Mouse (Mus musculus) hindbrain, postnatal 0 days (tissue): ENCODE results near the gene Xbp1. TPM values are rescaled to one million over a fixed set of nuclear protein-coding genes. Genes with fewer than 3 reads are reported as not detected.

Experiments
- ATAC-seq: fragments of 200-750 bp; cut with Nextera tagmentation; 2 replicates; pipeline ENCODE4 v1.8.0; 2017; ENCODE audit warnings: mild to moderate bottlenecking, moderate TSS enrichment, moderate library complexity
- DNase-seq: peaks from one replicate; pipeline ENCODE4 v3.0.0-alpha.2; 2015; ENCODE audit warnings: low spot score
- H3K27ac ChIP-seq: fragments of 300-500 bp; sonication (generic); 2 replicates; pipeline ENCODE4 v1.5.1; 2014; ENCODE audit warnings: mild to moderate bottlenecking
- H3K27me3 ChIP-seq: fragments of 300-500 bp; sonication (generic); 2 replicates; pipeline ENCODE4 v1.6.1; 2014; ENCODE audit warnings: low read length, mixed read lengths; ENCODE audit not compliant: insufficient read depth
- H3K36me3 ChIP-seq: fragments of 300-500 bp; sonication (generic); 2 replicates; pipeline ENCODE4 v1.6.1; 2014; ENCODE audit warnings: low read length, mixed read lengths; ENCODE audit not compliant: insufficient read depth
- H3K4me1 ChIP-seq: fragments of 300-500 bp; sonication (generic); 2 replicates; pipeline ENCODE4 v1.6.1; 2014; ENCODE audit warnings: antibody characterized with exemption, low read length, mixed read lengths; ENCODE audit not compliant: insufficient read depth
- H3K4me2 ChIP-seq: fragments of 300-500 bp; sonication (generic); 2 replicates; pipeline ENCODE4 v1.6.1; 2014; ENCODE audit warnings: low read depth, mild to moderate bottlenecking, low read length, moderate library complexity, mixed read lengths
- H3K4me3 ChIP-seq: fragments of 300-500 bp; sonication (generic); 2 replicates; pipeline ENCODE4 v1.5.1; 2014; ENCODE audit warnings: low read length
- H3K9ac ChIP-seq: fragments of 300-500 bp; sonication (generic); replicated peaks from 2 replicates; pipeline ENCODE4 v1.6.1; 2014; ENCODE audit warnings: mild to moderate bottlenecking, low read length, moderate library complexity, mixed read lengths
- H3K9me3 ChIP-seq: fragments of 300-500 bp; sonication (generic); 2 replicates; pipeline ENCODE4 v1.6.1; 2016; ENCODE audit warnings: low read length, mixed read lengths
- CTCF ChIP-seq: IDR thresholded peaks from 2 replicates; pipeline ENCODE4 v1.5.1; 2016; ENCODE audit warnings: antibody characterized with exemption, control low read depth, low read depth
- WGBS: fragments of 180-500 bp; shearing (Covaris S2); extraction: QIAGEN DNeasy Blood & Tissue Kit; methylation state at CpG from one replicate; pipeline ENCODE4 v1.1.7; 2014; 5-methylcytosine and 5-hydroxymethylcytosine counted together
- polyA plus RNA-seq: library from polyadenylated mRNA; unstranded; fragments of >200 nt; fragmentation: Nextera tagmentation; extraction: Ambion mirVana; gene quantifications from 2 replicates; pipeline ENCODE4 v1.2.1, GENCODE M21; 2015
- total RNA-seq: library from RNA; depleted of rRNA; stranded (reverse); fragments of >200 nt; gene quantifications from 2 replicates; pipeline ENCODE4 v1.2.3, GENCODE M21; 2014; rRNA removed

Xbp1 gene
- total and polyA plus RNA-seq, 2 experiments from 2014 or later: 88.9 to 102 TPM

DNA sequence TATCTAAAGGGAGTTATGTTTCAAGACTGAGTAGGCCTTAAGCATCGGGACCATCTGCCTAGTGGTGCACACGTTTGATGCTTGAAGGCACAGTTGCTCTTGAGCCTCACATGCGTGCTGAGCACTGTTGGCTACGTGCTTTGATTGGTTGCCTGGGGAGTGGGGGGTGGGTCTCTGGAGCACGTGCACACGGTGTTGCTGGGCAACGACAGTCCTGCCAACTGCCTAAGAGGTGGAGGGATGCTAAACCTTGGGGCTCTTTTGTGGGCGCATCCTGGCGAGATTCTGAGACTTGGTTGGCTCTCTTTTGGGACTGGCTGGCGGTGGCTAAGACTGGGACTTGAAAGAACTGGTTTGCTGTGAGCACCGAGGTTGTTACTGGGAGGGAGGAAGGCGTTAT lies 49.0 kb downstream of the Xbp1 start, which contains the start of gene Ankrd36:
Gene Ankrd36 (plus strand): TSS at position 211 of the 400 bp plus-strand sequence.
- no peaks in the 10 kb centered on the region for H3K9me3 ChIP-seq
- H3K27ac ChIP-seq: no peak within 1 kb of the TSS
- H3K9ac ChIP-seq: no peak within 1 kb of the TSS
- no peak for TF ChIP-seq CTCF
- no peaks in the 10 kb centered on the region for H3K4me1 ChIP-seq
- no peak within 1 kb of the TSS for H3K4me2 ChIP-seq
- ATAC-seq (no peak), DNase-seq (peak; percentile 2)
- no peaks in the 10 kb centered on the region for H3K27me3 ChIP-seq
- H3K4me3 ChIP-seq: no peak within 1 kb of the TSS
- no peaks in the 10 kb centered on the region for H3K36me3 ChIP-seq
- 60% methylated on average over 12 of the region's 12 CpGs for WGBS

DNA sequence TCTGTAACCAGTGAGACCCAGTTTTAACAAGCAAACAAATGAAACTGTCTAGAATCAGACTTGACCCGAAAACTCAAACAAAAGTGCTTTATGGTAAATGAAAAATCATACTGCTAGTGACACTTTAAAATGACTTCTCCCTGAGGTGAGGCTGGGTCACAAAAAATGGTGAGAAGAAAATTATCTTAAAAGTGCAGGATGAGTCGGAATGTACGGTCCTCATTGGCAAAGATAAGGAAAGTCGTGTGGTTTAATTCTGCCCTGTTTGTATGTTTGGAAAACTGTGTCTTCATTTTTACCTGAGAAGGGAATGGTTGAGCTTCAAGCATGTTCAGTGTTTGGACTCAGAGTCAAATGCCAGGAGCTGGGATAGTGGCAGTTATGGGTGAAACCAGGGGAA lies 51.4 kb downstream of the Xbp1 start:
- Histone ChIP-seq H3K9ac (no peak overlapping the region), H3K27me3 (no peaks in the 10 kb centered on the region), H3K4me3 (no peak overlapping the region), H3K36me3 (no peaks in the 10 kb centered on the region), H3K9me3 (no peaks in the 10 kb centered on the region), H3K4me2 (no peak overlapping the region), H3K4me1 (no peaks in the 10 kb centered on the region), H3K27ac (no peak overlapping the region)
- DNase-seq (no peak), ATAC-seq (no peak)
- 95% methylated on average over 4 of the region's 4 CpGs for WGBS
- no peak for TF ChIP-seq CTCF

DNA sequence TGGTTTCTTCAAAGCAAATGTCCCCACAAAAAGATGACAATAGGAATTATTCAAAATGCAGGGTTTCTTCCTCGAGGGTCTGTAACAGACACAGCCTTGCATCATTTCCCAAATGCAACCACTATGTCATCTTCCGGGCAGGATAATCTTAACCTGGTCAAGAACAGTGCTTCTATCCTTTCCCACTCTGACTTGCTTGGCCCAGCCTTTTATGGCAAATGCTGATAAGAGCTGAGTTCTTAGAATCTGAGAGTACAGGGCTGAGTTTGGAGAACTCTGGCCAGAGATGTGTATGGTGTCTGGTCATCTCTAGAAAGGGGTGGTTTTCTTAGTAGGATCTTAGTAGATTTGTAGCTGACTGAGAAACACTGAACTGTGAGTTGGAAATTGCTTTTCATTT lies 53.4 kb downstream of the Xbp1 start:
- H3K27ac ChIP-seq: no peak overlapping the region
- H3K4me3 ChIP-seq: no peak overlapping the region
- no peaks in the 10 kb centered on the region for H3K9me3 ChIP-seq
- no peaks in the 10 kb centered on the region for H3K4me1 ChIP-seq
- DNase-seq: no peak
- no peaks in the 10 kb centered on the region for H3K27me3 ChIP-seq
- H3K36me3 ChIP-seq: no peaks in the 10 kb centered on the region
- no peak for TF ChIP-seq CTCF
- 82% methylated on average over 2 of the region's 2 CpGs for WGBS
- no peak overlapping the region for H3K9ac ChIP-seq
- no peak overlapping the region for H3K4me2 ChIP-seq
- no peak for ATAC-seq

DNA sequence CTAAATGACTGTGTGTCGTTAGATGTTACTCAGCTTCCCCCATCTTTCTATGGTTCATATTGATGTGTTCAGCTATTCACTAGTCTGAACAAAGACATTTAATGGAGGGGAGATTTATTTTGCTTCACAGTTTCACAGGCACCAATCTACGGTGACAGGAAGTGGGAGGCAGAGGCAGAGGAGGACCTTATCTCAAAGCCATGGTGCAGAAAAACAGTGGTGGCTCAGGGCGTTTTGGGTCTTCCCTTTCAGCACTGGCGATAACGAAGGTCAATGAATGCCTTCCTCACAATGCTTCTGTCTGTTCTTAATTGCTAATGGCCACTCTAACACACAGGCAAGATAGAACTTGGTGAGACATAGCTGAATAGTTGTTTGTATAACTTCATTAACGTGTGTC lies 54.6 kb downstream of the Xbp1 start:
- DNase-seq: no peak
- no peak overlapping the region for H3K9ac ChIP-seq
- ATAC-seq: no peak
- H3K9me3 ChIP-seq: no peaks in the 10 kb centered on the region
- no peaks in the 10 kb centered on the region for H3K4me1 ChIP-seq
- no peak for TF ChIP-seq CTCF
- H3K27me3 ChIP-seq: no peaks in the 10 kb centered on the region
- H3K27ac ChIP-seq: no peak overlapping the region
- no peak overlapping the region for H3K4me3 ChIP-seq
- no peaks in the 10 kb centered on the region for H3K36me3 ChIP-seq
- 84% methylated on average over 6 of the region's 6 CpGs for WGBS
- H3K4me2 ChIP-seq: no peak overlapping the region

Other genes with a start within 250 kb of the Xbp1 start
- 13.6 and 17.1 TPM in 2 replicates for gene Znrf3, start 75.8 kb upstream of the Xbp1 start, total RNA-seq
- 9.9 and 10.2 TPM in 2 replicates for gene Znrf3, start 75.8 kb upstream of the Xbp1 start, polyA plus RNA-seq
- 10.1 and 10.5 TPM in 2 replicates for gene Ccdc117, start 21.5 kb downstream of the Xbp1 start, total RNA-seq
- 5.8 and 6.6 TPM in 2 replicates for gene Ccdc117, start 21.5 kb downstream of the Xbp1 start, polyA plus RNA-seq
- not detected in 2 replicates for gene Ankrd36, start 49.0 kb downstream of the Xbp1 start, total RNA-seq
- gene Ankrd36, start 49.0 kb downstream of the Xbp1 start, polyA plus RNA-seq: not detected in 2 replicates
- gene Mrps24, start 195.0 kb downstream of the Xbp1 start, total RNA-seq: 53.9 and 56.4 TPM in 2 replicates
- 230 and 234 TPM in 2 replicates for gene Mrps24, start 195.0 kb downstream of the Xbp1 start, polyA plus RNA-seq
- 58.4 and 61.5 TPM in 2 replicates for gene Urgcp, start 241.7 kb downstream of the Xbp1 start, total RNA-seq
- 30.7 and 32.8 TPM in 2 replicates for gene Urgcp, start 241.7 kb downstream of the Xbp1 start, polyA plus RNA-seq